Mouse (Mus musculus): ENCODE measurements at regions not wholly inside any gene's neighbourhood (a gene's known extent, or its start where the extent isn't known, plus 50 kb on each side); places are given as distances from the start of the nearest gene placed in this dataset.

DNA sequence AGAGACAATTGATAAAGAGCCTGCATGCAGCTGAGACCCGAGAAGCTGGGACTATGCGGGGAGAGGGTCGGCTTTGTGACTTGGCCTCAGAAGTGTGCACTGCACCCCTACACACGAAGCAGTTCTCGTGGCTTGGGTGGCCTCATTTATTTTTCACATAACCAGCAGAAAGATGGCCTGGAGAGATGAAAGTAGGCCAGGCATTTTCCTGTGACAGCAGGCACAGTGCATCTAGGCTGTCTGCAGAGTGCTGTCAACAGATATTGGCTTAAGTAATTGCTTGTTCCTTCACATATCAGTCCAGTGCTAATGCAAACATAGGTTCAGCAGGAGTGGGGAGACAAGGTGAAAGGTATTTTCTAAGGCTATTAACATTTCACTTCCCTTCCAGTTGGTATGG is 124.9 kb upstream of the Gm11096 start:
- no peak for TF ChIP-seq CTCF (IDR thresholded peaks at IDR 0.05; ENCODE audit: low read depth, low read length)
- TF ChIP-seq POLR2A (IDR thresholded peaks at IDR 0.05; ENCODE audit: extremely low read depth, insufficient read depth, low read length): no peak
